Mouse (Mus musculus) splenic B cell, adult 2 months (primary cell): ENCODE data around the gene Hivep2.

Source experiments
- DNase-seq: peaks from one replicate; pipeline ENCODE4 v3.0.0-alpha.2; 2011; ENCODE audit warnings: low read depth, low spot score
- H3K27me3 ChIP-seq: 2 replicates; pipeline ENCODE4 v1.6.1; 2012; ENCODE audit warnings: mild to moderate bottlenecking, low read length, moderate library complexity, mixed read lengths; ENCODE audit not compliant: control insufficient read depth, poor library complexity, insufficient read depth, severe bottlenecking
- H3K36me3 ChIP-seq: 2 replicates; pipeline ENCODE4 v1.6.1; 2012; ENCODE audit warnings: mild to moderate bottlenecking, low read length, moderate library complexity, mixed read lengths; ENCODE audit not compliant: control insufficient read depth, poor library complexity, insufficient read depth, severe bottlenecking

Gene Hivep2

DNA sequence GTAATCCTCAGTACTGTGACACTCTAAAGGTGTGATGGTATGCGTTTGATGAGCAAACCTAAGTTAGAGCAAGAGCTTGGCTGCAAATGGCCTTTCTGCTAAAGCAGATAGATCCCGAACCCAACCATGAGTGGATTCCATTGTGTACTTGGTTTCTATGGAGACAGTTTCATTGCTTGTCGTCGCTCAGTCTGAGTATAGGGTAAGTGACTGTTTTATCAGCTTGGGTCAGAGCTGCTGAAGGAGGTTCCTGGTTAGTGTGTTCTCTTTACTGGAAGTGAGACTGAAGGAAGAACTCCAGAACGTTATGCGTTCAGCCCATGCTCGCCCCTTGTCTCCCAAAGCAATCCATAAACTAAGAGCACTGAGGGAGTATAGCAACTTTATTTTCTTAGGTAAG is 54.4 kb downstream of the Hivep2 start:
- Histone ChIP-seq H3K36me3 (no peaks in the 10 kb centered on the region), H3K27me3 (no peaks in the 10 kb centered on the region)
- no peak for DNase-seq

DNA sequence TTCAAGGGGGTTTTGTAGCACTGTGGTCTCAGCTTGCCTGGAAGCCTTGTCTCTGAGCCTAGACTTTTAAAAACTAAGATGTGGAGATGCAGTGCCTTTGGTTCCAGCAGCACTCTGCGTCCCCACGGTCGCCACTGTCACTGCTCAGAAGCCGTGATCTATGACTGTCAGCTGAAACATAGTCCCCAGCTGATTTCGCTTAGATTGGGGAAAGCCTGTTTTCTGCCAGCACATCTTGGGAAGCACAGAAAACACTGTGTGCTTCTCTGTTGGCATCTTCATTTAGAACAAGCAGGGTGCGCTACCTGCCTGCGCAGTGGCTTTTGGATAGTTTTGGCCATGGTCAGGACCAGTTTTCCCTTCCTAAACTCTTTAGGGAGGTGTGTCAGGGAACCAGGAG is 59.1 kb downstream of the Hivep2 start:
- H3K27me3 ChIP-seq, result no peaks in the 10 kb centered on the region
- no peak for DNase-seq
- no peaks in the 10 kb centered on the region for H3K36me3 ChIP-seq

DNA sequence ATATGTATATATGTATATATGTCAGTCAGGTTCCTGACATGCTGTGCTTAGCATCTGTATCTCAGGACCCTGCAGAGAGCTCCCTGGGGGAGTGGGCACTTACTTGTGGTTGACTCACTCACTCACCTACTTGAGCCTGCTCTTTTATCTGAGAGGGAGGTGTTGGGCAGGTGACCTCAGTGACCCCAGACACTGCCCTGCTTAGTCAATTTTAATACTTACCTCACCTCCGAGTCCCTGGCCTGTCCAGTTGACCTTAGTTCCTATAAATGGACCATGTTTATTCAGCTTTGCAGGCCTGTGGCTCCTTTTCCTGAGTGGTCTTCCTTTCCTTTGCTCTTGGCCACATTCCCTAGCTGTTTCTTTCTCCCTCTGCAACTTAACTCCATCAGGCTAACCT is 61.9 kb downstream of the Hivep2 start:
- DNase-seq, result no peak
- no peaks in the 10 kb centered on the region for H3K27me3 ChIP-seq
- no peaks in the 10 kb centered on the region for H3K36me3 ChIP-seq

DNA sequence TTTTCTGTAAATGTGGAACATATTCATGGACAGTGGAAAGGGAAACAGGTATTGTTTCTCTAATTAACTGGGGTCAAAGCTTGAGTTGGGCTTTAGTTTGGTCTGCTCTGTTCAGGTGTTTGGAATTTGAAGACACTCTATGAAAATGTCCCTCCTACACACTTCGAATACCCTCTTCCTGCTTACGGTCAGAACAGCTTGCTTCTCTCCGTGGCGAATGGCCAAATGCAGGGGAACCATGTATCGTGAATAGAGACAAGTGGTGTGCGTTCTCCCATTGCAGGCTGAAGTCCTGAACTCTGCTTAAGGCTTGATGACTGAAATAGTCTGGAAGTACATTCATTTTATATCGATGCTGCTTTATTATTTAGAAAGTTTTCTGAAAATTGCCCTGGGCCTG is 63.1 kb downstream of the Hivep2 start:
- no peak for DNase-seq
- Histone ChIP-seq H3K36me3 (no peaks in the 10 kb centered on the region), H3K27me3 (no peaks in the 10 kb centered on the region)

DNA sequence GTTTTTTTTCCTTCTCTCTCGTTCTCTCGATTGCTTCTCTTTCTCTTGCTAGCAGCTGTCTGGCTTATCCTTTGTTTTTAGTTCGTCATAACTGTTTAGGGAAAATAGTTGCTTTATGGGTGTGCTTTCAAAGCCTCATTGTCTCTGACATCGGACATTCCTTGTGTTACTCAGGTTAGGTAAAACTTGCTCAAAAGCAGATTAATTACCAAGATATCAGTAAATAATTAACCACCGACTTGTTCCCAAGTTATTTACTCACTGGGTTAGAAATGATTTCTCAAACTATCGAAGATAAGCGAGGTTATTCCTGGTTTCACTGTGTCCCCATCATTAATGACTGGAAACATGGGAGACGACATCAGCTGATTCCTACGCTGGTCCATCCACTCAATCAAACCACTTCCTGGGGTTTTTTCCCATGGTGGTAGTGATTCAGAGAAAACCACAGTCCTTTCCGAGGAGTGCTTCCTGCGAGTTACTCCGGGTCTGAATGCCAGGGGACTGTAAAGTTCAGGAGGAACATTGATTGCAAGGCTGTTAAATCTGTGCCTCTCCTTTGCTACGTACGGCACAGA is 64.7 kb downstream of the Hivep2 start:
- DNase-seq, result no peak
- Histone ChIP-seq H3K27me3 (no peaks in the 10 kb centered on the region), H3K36me3 (no peaks in the 10 kb centered on the region)

DNA sequence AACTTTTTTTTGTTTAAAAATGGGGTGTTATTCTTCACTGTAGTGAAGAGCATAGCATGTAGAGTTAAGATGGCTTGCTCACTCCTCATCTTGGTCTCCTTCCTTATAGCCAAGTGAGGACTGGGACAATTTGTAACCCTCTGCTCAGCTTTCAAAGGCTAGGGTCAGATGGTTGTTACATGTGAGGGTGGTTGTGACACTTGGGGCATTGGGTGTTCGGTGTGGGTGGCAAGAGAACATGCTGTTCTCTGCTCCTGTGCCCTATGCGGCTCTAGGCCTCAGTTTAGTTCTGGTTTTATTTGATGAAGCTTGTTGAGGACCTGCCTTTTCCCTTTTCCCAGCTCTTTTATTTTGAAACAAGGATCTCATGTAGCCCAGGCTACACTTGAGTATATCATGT is 66.7 kb downstream of the Hivep2 start:
- Histone ChIP-seq H3K36me3 (no peaks in the 10 kb centered on the region; the same call in 1 of the 2 replicates), H3K27me3 (no peaks in the 10 kb centered on the region)
- no peak for DNase-seq

DNA sequence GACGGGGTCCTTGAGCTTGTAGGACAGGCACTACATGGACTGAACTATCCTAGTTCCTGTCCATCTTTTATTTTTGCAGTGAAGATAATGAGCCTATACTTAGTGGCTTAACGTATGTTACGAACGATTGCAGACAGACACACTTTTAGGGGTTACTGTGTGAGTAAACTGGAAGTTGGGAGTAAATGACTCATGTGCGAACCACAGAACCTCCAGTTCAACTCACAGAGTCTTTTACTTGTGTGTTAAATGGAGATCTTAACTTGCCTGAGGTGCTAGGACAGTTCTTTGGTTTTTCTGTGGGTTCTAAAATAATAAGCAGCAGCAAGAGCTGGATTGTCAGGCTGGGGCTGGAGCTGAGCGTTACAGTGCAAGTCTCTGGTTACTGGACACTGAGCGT is 68.2 kb downstream of the Hivep2 start:
- Histone ChIP-seq H3K27me3 (no peaks in the 10 kb centered on the region), H3K36me3 (no peaks in the 10 kb centered on the region; the same call in 1 of the 2 replicates)
- DNase-seq, result no peak

DNA sequence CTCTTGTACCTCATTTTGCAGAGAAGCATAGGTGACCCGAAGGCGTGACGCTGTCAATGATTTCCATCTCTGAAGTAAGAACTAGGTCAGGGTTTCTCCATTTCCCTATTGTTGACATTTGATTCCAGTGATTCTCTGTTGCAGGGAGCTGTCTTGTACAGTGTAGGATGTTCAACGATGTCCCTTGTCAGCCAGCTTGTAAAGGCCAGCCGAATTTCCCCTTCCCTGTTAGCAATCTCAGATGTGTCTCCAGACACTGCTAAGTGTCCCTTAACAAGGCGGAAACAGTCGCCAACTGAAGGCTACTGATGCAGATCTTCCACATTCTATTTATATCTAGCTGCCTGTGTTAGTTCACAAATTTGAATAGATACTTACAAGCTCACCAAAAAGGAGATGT is 68.9 kb downstream of the Hivep2 start:
- H3K27me3 ChIP-seq, result no peaks in the 10 kb centered on the region
- peak; percentile 71 for DNase-seq
- H3K36me3 ChIP-seq, result no peaks in the 10 kb centered on the region; the same call in 1 of the 2 replicates

DNA sequence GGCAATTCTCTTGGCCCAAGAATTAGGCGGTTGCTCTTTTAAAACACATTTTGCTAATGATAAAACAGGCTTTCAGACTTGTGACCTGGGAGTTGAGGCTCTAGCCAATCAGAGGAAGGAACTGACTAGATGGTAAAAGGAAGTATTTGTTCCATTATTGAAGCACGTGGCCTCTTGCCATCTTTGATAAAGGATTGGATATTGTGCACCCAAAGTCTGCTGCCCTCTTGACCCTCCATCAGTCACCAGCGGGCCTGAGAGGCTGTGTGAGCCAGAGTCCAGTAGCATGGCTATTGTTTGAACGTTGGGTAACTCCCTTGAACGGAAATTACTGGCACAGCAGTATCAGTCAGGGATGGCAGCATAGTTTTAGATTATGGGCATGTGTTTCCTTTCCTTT is 69.7 kb downstream of the Hivep2 start:
- Histone ChIP-seq H3K36me3 (no peaks in the 10 kb centered on the region; the same call in 1 of the 2 replicates), H3K27me3 (no peaks in the 10 kb centered on the region)
- no peak for DNase-seq

DNA sequence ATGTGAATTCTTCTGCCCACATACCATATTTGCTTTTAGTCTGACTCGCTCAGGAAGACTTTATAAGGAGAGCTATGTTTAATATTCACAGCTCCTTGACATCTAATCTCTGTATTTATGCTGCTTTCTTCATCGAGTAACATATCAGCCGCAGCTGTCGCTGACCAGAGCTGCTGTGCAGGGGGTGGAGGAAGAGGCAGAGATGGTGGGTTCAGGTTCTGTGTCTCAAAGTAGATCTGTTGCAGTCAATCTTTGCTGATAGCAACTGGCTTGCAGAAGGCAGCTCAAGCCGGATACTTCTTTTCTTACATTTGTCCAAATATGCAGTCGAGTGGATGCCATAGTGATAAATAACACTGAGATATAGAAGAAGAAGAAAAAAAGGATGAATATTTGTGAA is 70.6 kb downstream of the Hivep2 start:
- Histone ChIP-seq H3K36me3 (no peaks in the 10 kb centered on the region; the same call in 1 of the 2 replicates), H3K27me3 (no peaks in the 10 kb centered on the region)
- DNase-seq, result no peak

DNA sequence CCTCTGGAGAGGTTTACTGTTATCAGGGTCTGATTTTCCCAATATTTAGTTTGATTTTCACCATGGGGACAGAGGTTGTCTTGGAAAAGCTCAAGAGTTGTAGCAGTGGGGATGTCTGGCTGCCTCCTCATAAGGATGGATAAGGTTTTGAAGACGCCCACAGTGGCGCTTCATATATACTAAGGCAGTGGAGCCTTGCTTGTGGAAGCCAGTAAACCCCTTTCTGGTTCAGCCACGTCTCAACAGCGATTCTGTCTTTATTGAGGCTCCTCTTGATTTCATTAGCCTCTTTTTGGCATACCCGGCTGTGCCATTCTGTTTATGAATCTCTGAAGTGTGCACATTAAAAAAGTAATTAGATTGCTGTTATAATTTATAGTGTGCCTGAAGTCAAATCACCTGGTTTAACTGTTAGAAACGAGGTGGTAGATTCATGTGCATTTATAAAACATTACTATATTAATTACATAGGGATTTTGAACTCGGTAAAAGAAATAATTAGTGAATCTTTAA is 72.2 kb downstream of the Hivep2 start:
- Histone ChIP-seq H3K36me3 (no peaks in the 10 kb centered on the region; the same call in 1 of the 2 replicates), H3K27me3 (no peaks in the 10 kb centered on the region)
- DNase-seq, result no peak

DNA sequence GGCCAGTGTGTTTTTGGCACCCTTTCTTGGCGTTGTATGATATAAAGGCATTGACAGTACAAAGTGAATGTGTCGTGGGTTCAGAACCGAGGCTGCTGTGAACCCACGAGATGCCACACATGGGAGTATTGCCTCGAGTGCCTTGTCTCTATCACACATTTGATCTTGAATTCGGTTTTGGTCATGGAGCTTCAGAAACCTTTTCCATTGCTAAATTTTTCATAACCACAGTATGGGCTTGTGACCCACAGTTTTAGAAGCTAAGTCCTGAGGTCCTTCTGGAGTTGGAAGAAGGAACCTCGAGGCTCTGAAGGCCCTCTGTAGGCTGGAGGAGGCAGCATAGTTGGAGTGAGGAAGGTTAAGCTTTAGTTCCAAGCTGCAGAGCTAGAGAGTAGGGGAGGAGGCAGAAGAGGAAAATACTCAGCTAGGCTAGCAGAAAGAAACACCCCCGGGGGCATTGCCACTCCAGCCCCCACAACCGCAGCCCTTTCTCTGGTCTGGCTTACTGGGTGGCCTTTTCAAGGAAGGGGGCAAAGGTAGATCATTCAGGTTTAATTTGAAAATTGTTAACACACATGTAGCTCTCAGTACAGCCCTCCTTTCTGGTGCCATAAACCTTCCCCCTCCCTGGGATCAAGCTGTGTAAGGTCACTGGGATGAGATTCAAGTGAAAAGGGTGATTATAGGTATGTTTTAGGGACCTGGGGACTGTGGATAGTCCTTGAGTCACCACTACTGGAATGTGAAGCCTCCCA is 75.0 kb downstream of the Hivep2 start:
- no peak for DNase-seq
- no peaks in the 10 kb centered on the region for H3K27me3 ChIP-seq
- H3K36me3 ChIP-seq, result no peaks in the 10 kb centered on the region

DNA sequence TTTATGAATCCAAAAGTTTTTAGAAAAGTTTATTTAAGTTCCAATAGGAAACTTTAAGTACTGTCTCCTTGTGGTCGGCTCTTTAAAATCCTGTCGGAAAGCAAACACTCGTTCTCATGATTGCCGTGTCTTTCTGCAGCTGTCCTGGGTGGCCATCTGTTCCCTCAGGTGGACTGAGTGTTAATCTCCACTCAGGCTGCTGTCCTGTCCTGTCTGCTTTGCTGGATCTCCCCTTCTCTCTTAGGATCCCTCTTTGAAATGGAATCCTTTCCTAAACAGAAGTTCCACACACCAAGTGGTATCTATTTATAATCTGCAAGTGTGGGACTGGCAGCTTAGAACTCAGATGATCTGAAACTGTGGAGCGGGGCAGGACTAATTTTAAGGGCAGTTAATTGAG is 75.7 kb downstream of the Hivep2 start:
- H3K27me3 ChIP-seq, result no peaks in the 10 kb centered on the region
- no peaks in the 10 kb centered on the region for H3K36me3 ChIP-seq
- DNase-seq, result no peak

DNA sequence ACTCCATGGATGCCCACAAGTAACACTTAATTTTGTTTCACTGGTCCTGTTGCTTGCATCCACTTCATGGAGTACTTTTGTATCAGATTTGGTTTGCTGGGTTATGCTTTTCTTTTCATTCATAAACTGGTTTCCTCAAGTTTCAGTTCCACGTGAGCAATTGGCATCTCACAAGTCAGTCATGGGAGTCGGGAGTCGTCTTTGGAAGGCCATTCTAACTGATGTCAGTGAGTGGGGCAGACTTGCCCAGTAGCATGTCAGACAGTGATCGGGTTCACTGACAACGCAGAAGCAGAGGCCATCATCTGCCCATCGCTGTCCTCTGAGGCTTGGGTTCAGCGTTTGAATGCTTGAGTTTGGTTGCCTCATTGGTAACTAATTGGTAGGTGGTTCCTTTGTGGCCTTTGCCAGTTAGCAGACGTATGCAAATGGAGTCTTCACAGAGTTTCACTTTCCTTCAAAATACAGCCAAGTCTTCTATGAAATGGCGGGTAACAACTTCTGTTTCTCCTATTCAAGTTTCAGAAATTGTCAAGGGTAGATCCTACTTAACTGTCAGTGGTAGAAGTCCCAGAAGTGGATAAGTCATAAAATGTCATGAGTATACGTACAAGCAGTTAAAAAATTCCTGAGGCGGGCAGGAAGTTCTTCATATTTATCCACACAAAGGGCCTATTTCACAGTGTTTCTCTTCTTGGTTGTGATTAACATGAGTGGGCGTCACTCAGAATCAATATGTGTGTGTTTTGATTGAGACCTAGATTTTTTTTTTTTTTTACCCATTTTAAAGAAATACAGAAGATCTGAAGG is 76.9 kb downstream of the Hivep2 start:
- DNase-seq, result peak; percentile 80
- Histone ChIP-seq H3K27me3 (no peaks in the 10 kb centered on the region), H3K36me3 (no peaks in the 10 kb centered on the region)

DNA sequence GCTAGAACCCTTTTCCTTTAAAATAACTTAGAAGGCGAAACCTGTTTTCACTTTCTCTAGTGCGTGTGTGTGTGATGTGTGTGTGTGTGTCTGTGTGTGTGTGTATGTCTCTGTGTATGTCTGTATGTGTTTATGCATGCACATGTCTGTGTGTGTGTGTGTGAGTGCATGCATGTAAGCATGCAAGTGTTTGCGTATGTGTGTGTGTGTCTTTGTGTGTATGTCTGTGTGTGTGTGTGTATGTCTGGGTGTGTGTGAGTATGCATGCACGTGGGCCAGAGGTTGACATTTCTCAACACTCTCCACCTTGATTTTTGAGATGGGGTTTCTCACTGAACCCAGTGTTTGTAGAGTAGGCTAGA is 77.5 kb downstream of the Hivep2 start:
- H3K27me3 ChIP-seq, result no peaks in the 10 kb centered on the region
- no peaks in the 10 kb centered on the region for H3K36me3 ChIP-seq
- DNase-seq, result no peak
